Mouse (Mus musculus) lung, postnatal 0 days (tissue): Measurements from ENCODE around the gene Vstm4.

Source experiments
- CTCF ChIP-seq: IDR thresholded peaks from 2 replicates; pipeline ENCODE4 v1.5.1; 2016; ENCODE audit warnings: antibody characterized with exemption, mild to moderate bottlenecking
- EP300 ChIP-seq: IDR thresholded peaks from 2 replicates; pipeline ENCODE4 v1.6.1; 2016; ENCODE audit warnings: antibody characterized with exemption, mild to moderate bottlenecking, control low read depth

- TF ChIP-seq CTCF (no peak), EP300 (peak; percentile 60)
Observed at GRCm38 (mm10) chr14:32911187-32911586, 54.6 kb downstream of the Vstm4 start.
